Mouse (Mus musculus) embryonic facial prominence, embryonic 11.5 days (tissue): ENCODE measurements around the gene Rab3ip. TPM values are rescaled to one million over a fixed set of nuclear protein-coding genes. Genes with fewer than 3 reads are reported as not detected.

Experiments
- ATAC-seq: fragments of 200-750 bp; cut with Nextera tagmentation; replicated peaks from 2 replicates; pipeline ENCODE4 v1.8.0; 2017; ENCODE audit warnings: low read depth; ENCODE audit not compliant: insufficient number of reproducible peaks, low FRiP score, low TSS enrichment
- DNase-seq: peaks from one replicate; pipeline ENCODE4 v3.0.0-alpha.2; 2015; ENCODE audit warnings: low spot score
- H3K27ac ChIP-seq: fragments of 300-500 bp; sonication (generic); replicated peaks from 2 replicates; pipeline ENCODE4 v1.5.1; 2014; ENCODE audit warnings: mild to moderate bottlenecking, low read depth, low read length, control low read depth
- H3K27me3 ChIP-seq: fragments of 300-500 bp; sonication (generic); 2 replicates; pipeline ENCODE4 v1.6.1; 2014; ENCODE audit warnings: mild to moderate bottlenecking, low read length, moderate library complexity, mixed read lengths; ENCODE audit not compliant: control insufficient read depth, insufficient read depth
- H3K36me3 ChIP-seq: fragments of 300-500 bp; sonication (generic); replicated peaks from 2 replicates; pipeline ENCODE4 v1.6.1; 2014; ENCODE audit warnings: low read depth, mild to moderate bottlenecking, low read length, moderate library complexity, mixed read lengths; ENCODE audit not compliant: control insufficient read depth, insufficient read depth
- H3K4me1 ChIP-seq: fragments of 300-500 bp; sonication (generic); 2 replicates; pipeline ENCODE4 v1.6.1; 2014; ENCODE audit warnings: low read length, mixed read lengths; ENCODE audit not compliant: control insufficient read depth, insufficient read depth
- H3K4me2 ChIP-seq: fragments of 300-500 bp; sonication (generic); 2 replicates; pipeline ENCODE4 v1.6.1; 2014; ENCODE audit warnings: low read depth, mild to moderate bottlenecking, control low read depth, low read length, moderate library complexity
- H3K4me3 ChIP-seq: fragments of 300-500 bp; sonication (generic); 2 replicates; pipeline ENCODE4 v1.5.1; 2014; ENCODE audit warnings: low read depth, low read length, control low read depth
- H3K9ac ChIP-seq: fragments of 300-500 bp; sonication (generic); replicated peaks from 2 replicates; pipeline ENCODE4 v1.6.1; 2014; ENCODE audit warnings: mild to moderate bottlenecking, control low read depth, low read length
- H3K9me3 ChIP-seq: fragments of 300-500 bp; sonication (generic); replicated peaks from 2 replicates; pipeline ENCODE4 v1.6.1; 2016; ENCODE audit warnings: mild to moderate bottlenecking, low read length, inconsistent platforms, mixed read lengths; ENCODE audit not compliant: control insufficient read depth
- WGBS: fragments of 180-500 bp; shearing (Covaris S2); extraction: QIAGEN DNeasy Blood & Tissue Kit; methylation state at CpG from one replicate; pipeline ENCODE4 v1.1.7; 2014; 5-methylcytosine and 5-hydroxymethylcytosine counted together
- polyA plus RNA-seq: library from polyadenylated mRNA; unstranded; fragments of >200 nt; fragmentation: Nextera tagmentation; extraction: Ambion mirVana; gene quantifications from 2 replicates; pipeline ENCODE4 v1.2.1, GENCODE M21; 2014

The Rab3ip gene
- polyA plus RNA-seq, 1 experiment from 2014 or later: 38.9 TPM

GRCm38 (mm10) chr10:116923651-116924495 lies 26.7 kb downstream of the Rab3ip start:
- Histone ChIP-seq H3K4me1 (no peaks in the 10 kb centered on the region), H3K9me3 (no peaks in the 10 kb centered on the region), H3K27me3 (no peaks in the 10 kb centered on the region), H3K9ac (no peak overlapping the region), H3K4me2 (no peak overlapping the region), H3K36me3 (no peaks in the 10 kb centered on the region), H3K27ac (no peak overlapping the region), H3K4me3 (no peak overlapping the region)
- WGBS: 92% methylated on average over 19 of the region's 19 CpGs
- ATAC-seq: no peak
- DNase-seq: no peak

DNA sequence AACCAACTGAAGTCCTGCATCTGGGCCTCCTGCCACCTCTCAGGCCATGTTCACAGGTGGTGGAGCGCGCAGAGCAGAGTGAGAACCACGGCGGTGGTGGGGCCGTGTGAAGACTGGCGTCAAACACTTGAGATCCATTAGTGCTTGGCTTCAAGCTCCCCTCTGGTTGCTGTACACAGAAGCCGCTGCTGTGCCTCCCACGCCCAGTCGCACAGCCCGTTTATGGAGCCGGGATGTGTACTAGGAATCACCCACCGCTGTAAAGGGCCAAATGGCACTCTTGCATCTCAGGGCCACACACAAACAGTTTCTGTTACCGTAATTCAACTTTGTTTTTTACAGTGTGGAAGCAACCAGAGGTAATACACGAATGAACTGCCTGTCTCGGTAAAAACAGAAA lies 28.4 kb downstream of the Rab3ip start:
- DNase-seq (no peak), ATAC-seq (no peak)
- Histone ChIP-seq H3K4me2 (no peak overlapping the region), H3K4me1 (no peaks in the 10 kb centered on the region), H3K9me3 (no peaks in the 10 kb centered on the region), H3K9ac (no peak overlapping the region), H3K36me3 (no peaks in the 10 kb centered on the region; the same call in 1 of the 2 replicates), H3K27ac (no peak overlapping the region), H3K4me3 (no peak overlapping the region), H3K27me3 (no peaks in the 10 kb centered on the region)
- WGBS: 93% methylated on average over 15 of the region's 15 CpGs

DNA sequence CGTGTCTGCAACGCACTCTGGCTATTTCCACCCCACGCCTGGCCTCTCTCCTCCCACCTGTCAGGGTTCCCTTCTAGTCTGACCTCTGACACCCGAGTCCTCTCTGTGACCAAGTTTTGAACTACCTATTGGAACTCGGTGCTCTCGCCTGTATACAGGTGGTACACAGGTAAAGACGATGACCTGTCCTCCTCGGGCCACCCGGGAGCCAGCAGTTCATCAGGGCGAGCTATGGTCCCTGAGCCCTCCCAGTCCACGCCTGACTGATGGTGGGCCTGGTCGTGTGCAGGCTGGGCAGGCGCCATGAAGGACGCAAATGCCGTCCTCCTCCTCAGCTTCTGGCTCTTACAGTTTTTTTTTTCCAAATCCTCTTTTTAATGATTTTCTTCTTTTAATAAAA lies 29.2 kb downstream of the Rab3ip start:
- Histone ChIP-seq H3K27ac (no peak overlapping the region), H3K4me3 (no peak overlapping the region), H3K27me3 (no peaks in the 10 kb centered on the region), H3K36me3 (no peaks in the 10 kb centered on the region; the same call in 1 of the 2 replicates), H3K9me3 (no peaks in the 10 kb centered on the region), H3K4me1 (no peaks in the 10 kb centered on the region), H3K9ac (no peak overlapping the region), H3K4me2 (no peak overlapping the region)
- ATAC-seq (no peak), DNase-seq (no peak)
- 94% methylated on average over 15 of the region's 15 CpGs for WGBS

GRCm38 (mm10) chr10:116920641-116921040 lies 29.9 kb downstream of the Rab3ip start:
- DNase-seq: no peak
- WGBS: 92% methylated on average over 8 of the region's 8 CpGs
- no peaks in the 10 kb centered on the region for H3K27me3 ChIP-seq
- no peak overlapping the region for H3K4me3 ChIP-seq
- H3K9ac ChIP-seq: no peak overlapping the region
- ATAC-seq: no peak
- H3K27ac ChIP-seq: no peak overlapping the region
- no peaks in the 10 kb centered on the region for H3K9me3 ChIP-seq
- H3K4me2 ChIP-seq: no peak overlapping the region
- H3K4me1 ChIP-seq: no peaks in the 10 kb centered on the region
- H3K36me3 ChIP-seq: no peaks in the 10 kb centered on the region; the same call in 1 of the 2 replicates

DNA sequence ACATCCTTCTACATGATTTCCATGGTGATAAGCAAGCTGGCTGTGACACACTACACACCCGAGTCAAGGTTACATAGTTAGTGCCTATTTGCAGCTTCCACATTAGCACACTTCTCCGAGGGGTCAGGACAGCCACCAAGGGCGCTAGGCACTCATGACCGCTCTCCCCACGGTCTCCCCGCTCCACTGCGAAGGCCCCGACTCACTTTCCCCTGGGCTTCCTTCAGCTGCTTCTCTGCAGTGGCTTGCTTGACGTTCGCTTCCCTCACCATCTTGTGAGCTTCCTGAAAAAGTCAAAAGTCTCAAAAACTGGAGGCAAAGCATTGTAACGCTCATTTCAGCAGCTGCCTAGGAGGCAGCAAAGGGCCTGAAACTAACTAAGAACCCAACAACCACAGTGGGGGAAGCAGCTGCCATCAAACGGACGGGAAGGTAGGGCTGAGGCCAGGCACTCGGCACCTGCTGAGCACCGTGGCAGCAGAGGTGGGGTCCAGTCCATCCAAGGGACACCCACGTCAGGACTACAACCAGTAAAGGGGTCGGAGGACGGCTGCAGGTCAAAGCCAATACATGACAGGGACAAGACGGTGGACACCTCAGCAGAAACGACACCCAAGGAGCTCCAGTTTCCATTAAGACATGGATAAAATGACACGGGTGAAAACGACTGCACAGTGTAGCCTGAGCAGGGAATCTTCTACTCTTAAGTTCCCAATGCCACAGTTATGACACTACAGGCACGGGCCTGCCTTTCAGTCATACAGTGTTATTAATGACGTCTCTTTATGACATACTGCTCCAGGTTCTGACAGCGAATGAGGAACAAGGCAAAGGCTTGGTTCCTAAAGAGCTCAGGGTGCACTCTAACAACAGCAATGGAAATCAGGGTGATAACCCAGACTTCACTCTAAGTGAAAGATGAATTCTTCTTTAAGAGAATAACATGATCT lies 30.9 kb downstream of the Rab3ip start:
- ATAC-seq (no peak), DNase-seq (no peak)
- Histone ChIP-seq H3K9ac (no peak overlapping the region), H3K4me3 (no peak overlapping the region), H3K9me3 (no peaks in the 10 kb centered on the region), H3K36me3 (no peaks in the 10 kb centered on the region; the same call in 1 of the 2 replicates), H3K27ac (no peak overlapping the region), H3K4me1 (no peaks in the 10 kb centered on the region), H3K4me2 (no peak overlapping the region), H3K27me3 (no peaks in the 10 kb centered on the region)
- WGBS: 87% methylated on average over 25 of the region's 25 CpGs

- WGBS: 80% methylated on average over 8 of the region's 8 CpGs
- Histone ChIP-seq H3K27ac (no peak overlapping the region), H3K9ac (no peak overlapping the region), H3K36me3 (no peaks in the 10 kb centered on the region; the same call in none of the 2 replicates), H3K27me3 (no peaks in the 10 kb centered on the region), H3K4me1 (no peaks in the 10 kb centered on the region), H3K9me3 (no peaks in the 10 kb centered on the region), H3K4me3 (no peak overlapping the region), H3K4me2 (no peak overlapping the region)
- DNase-seq (no peak), ATAC-seq (no peak)
These were observed 34.0 kb downstream of the Rab3ip start for GRCm38 (mm10) chr10:116916581-116916980.

- Histone ChIP-seq H3K36me3 (no peaks in the 10 kb centered on the region; the same call in none of the 2 replicates), H3K9me3 (no peaks in the 10 kb centered on the region), H3K9ac (no peak overlapping the region), H3K4me2 (no peak overlapping the region), H3K4me3 (no peak overlapping the region), H3K4me1 (no peaks in the 10 kb centered on the region), H3K27ac (no peak overlapping the region), H3K27me3 (no peaks in the 10 kb centered on the region)
- ATAC-seq (no peak), DNase-seq (no peak)
- WGBS: 90% methylated on average over 8 of the region's 8 CpGs
These were observed 35.3 kb downstream of the Rab3ip start for GRCm38 (mm10) chr10:116915286-116915685.
